Mouse (Mus musculus): Measurements from ENCODE around the gene Syk. TPM values are rescaled to one million over a fixed set of nuclear protein-coding genes. Genes with fewer than 3 reads are reported as not detected.

Syk gene
- polyA plus RNA-seq, 1 experiment from 2014 or later: 2.9 TPM

- Histone ChIP-seq H3K36me3 (ENCODE audit: control insufficient read depth, insufficient read depth, low read length) (no peaks in the 10 kb centered on the region), H3K4me3 (ENCODE audit: low read length) (no peak overlapping the region), H3K4me1 (ENCODE audit: control insufficient read depth, insufficient read depth, low read length) (no peaks in the 10 kb centered on the region), H3K9me3 (ENCODE audit: control insufficient read depth, low read length) (no peaks in the 10 kb centered on the region), H3K4me2 (ENCODE audit: low read depth, low read length) (no peak overlapping the region), H3K27me3 (replicated peaks; ENCODE audit: control insufficient read depth, insufficient read depth, low read length) (no peaks in the 10 kb centered on the region; the same call in 1 of the 2 replicates), H3K9ac (ENCODE audit: low read depth, low read length) (no peak overlapping the region), H3K27ac (ENCODE audit: low read length) (no peak overlapping the region)
- ATAC-seq: no peak
- 80% methylated on average over 6 of the region's 6 CpGs for WGBS
Measured at GRCm38 (mm10) chr13:52575483-52575882, 7.5 kb upstream of the Syk start.

- Histone ChIP-seq H3K9me3 (ENCODE audit: control insufficient read depth, low read length) (no peaks in the 10 kb centered on the region), H3K4me2 (ENCODE audit: low read depth, low read length) (no peak overlapping the region), H3K36me3 (ENCODE audit: control insufficient read depth, insufficient read depth, low read length) (no peaks in the 10 kb centered on the region), H3K4me1 (ENCODE audit: control insufficient read depth, insufficient read depth, low read length) (no peaks in the 10 kb centered on the region), H3K27ac (ENCODE audit: low read length) (no peak overlapping the region), H3K4me3 (ENCODE audit: low read length) (no peak overlapping the region), H3K27me3 (replicated peaks; ENCODE audit: control insufficient read depth, insufficient read depth, low read length) (no peaks in the 10 kb centered on the region; the same call in 1 of the 2 replicates), H3K9ac (ENCODE audit: low read depth, low read length) (no peak overlapping the region)
- ATAC-seq: no peak
- WGBS: 69% methylated on average over 7 of the region's 7 CpGs
Measured at GRCm38 (mm10) chr13:52576021-52576614, 6.9 kb upstream of the Syk start.

- Histone ChIP-seq H3K4me1 (ENCODE audit: control insufficient read depth, insufficient read depth, low read length) (no peaks in the 10 kb centered on the region), H3K27ac (ENCODE audit: low read length) (no peak overlapping the region), H3K4me2 (ENCODE audit: low read depth, low read length) (no peak overlapping the region), H3K9ac (ENCODE audit: low read depth, low read length) (no peak overlapping the region), H3K4me3 (ENCODE audit: low read length) (no peak overlapping the region), H3K36me3 (ENCODE audit: control insufficient read depth, insufficient read depth, low read length) (no peaks in the 10 kb centered on the region), H3K9me3 (ENCODE audit: control insufficient read depth, low read length) (no peaks in the 10 kb centered on the region), H3K27me3 (replicated peaks; ENCODE audit: control insufficient read depth, insufficient read depth, low read length) (no peaks in the 10 kb centered on the region; the same call in 1 of the 2 replicates)
- ATAC-seq: no peak
- WGBS: 44% methylated on average over 10 of the region's 10 CpGs
Measured at GRCm38 (mm10) chr13:52576841-52577240, 6.1 kb upstream of the Syk start.

GRCm38 (mm10) chr13:52577326-52577920 is 5.5 kb upstream of the Syk start:
- Histone ChIP-seq H3K4me1 (ENCODE audit: control insufficient read depth, insufficient read depth, low read length) (no peaks in the 10 kb centered on the region), H3K27me3 (replicated peaks; ENCODE audit: control insufficient read depth, insufficient read depth, low read length) (no peaks in the 10 kb centered on the region; the same call in 1 of the 2 replicates), H3K36me3 (ENCODE audit: control insufficient read depth, insufficient read depth, low read length) (no peaks in the 10 kb centered on the region), H3K4me2 (ENCODE audit: low read depth, low read length) (no peak overlapping the region), H3K9ac (ENCODE audit: low read depth, low read length) (no peak overlapping the region), H3K4me3 (ENCODE audit: low read length) (no peak overlapping the region), H3K27ac (ENCODE audit: low read length) (no peak overlapping the region), H3K9me3 (ENCODE audit: control insufficient read depth, low read length) (no peaks in the 10 kb centered on the region)
- no peak for ATAC-seq
- 56% methylated on average over 3 of the region's 3 CpGs for WGBS

DNA sequence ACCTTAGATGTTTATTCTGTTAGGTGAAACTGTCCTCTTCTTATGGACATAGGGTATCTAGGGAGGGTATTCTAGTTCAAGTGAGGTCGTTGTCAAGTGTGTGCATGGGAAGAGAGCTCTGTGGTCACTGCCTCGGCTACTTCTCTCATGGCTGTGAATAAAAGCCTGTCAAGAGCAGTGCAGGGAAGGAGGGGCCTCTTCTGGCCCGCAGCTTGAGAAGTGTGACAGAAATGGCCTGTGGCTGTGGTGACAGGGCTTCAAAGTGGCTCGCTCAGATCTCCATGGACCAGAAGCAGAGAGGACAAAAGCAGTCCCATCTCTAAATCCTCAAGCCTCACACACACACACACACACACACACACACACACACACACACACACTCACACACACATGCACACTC is 5.0 kb upstream of the Syk start:
- no peaks in the 10 kb centered on the region for H3K9me3 ChIP-seq (ENCODE audit: control insufficient read depth, low read length)
- H3K9ac ChIP-seq (ENCODE audit: low read depth, low read length): no peak overlapping the region
- no peaks in the 10 kb centered on the region; the same call in 1 of the 2 replicates for H3K27me3 ChIP-seq (replicated peaks; ENCODE audit: control insufficient read depth, insufficient read depth, low read length)
- WGBS: 40% methylated on average over 4 of the region's 4 CpGs
- no peak overlapping the region for H3K4me3 ChIP-seq (ENCODE audit: low read length)
- peaks cover 4% of the 10 kb centered on the region; the same call in 1 of the 2 replicates for H3K4me1 ChIP-seq (ENCODE audit: control insufficient read depth, insufficient read depth, low read length)
- H3K4me2 ChIP-seq (ENCODE audit: low read depth, low read length): no peak overlapping the region
- H3K36me3 ChIP-seq (ENCODE audit: control insufficient read depth, insufficient read depth, low read length): no peaks in the 10 kb centered on the region
- ATAC-seq: no peak
- H3K27ac ChIP-seq (ENCODE audit: low read length): no peak overlapping the region

DNA sequence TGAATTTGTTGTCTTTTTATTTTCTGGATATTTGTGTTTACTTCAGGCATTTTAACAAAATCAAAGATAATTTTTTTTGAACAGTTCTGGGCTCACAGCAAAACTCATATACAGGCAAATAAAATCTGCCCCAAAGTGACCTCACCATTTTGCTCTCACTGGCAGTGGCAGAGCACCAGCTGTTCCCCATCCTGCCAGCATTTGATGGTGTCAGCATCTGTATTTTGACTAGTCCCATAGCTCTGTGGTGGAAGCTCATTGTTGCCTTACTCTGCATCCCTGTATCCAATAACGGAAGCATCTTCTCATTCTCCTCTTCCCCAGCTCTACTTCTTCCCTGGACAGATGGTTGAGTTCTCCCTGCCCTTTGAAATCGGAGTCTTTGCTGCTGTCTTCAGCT is 4.2 kb upstream of the Syk start:
- Histone ChIP-seq H3K27me3 (replicated peaks; ENCODE audit: control insufficient read depth, insufficient read depth, low read length) (no peaks in the 10 kb centered on the region; the same call in 1 of the 2 replicates), H3K36me3 (ENCODE audit: control insufficient read depth, insufficient read depth, low read length) (no peaks in the 10 kb centered on the region), H3K4me1 (ENCODE audit: control insufficient read depth, insufficient read depth, low read length) (peaks cover 4% of the 10 kb centered on the region; the same call in 1 of the 2 replicates), H3K4me3 (ENCODE audit: low read length) (no peak overlapping the region), H3K4me2 (ENCODE audit: low read depth, low read length) (no peak overlapping the region), H3K9me3 (ENCODE audit: control insufficient read depth, low read length) (no peaks in the 10 kb centered on the region), H3K9ac (ENCODE audit: low read depth, low read length) (no peak overlapping the region), H3K27ac (ENCODE audit: low read length) (no peak overlapping the region)
- no peak for ATAC-seq
- WGBS: 73% methylated on average over 2 of the region's 2 CpGs

- ATAC-seq: peak; percentile 30
- WGBS: 23% methylated on average over 9 of the region's 9 CpGs
- H3K4me2 ChIP-seq (ENCODE audit: low read depth, low read length): peak overlapping the region; percentile 89
Measured at GRCm38 (mm10) chr13:52582506-52582877, 481 bp upstream of the Syk start.

DNA sequence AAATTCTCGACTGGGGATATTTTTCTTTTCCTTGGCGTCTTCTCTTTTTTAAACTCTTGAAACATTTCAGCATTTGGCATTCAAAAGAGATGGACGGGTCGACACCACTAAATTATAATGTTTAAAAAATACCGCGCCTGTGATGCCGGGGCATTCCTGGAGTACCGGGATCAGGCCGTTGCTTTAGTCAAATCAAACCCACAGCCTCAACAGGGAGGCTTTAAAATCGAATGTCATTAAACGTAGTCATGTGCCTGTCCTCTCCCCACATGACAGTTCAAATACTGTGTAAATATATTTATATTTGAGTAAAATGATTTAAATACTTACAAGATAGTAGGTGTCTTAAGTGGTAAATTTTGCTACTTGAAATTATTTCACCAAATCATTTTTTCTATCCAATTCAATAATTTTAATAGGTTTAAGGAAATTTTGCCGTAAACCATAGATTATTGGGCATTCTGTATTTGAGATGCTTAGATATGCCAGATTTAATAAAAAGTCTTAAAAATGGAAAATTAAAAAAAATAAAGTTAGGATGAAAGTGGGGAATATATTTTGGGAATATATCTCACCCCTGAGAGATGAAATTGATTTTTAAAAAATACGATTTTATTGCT is 1.1 kb downstream of the Syk start:
- 23% methylated on average over 13 of the region's 13 CpGs for WGBS
- no peak for ATAC-seq
- H3K27ac ChIP-seq (ENCODE audit: low read length): no peak overlapping the region
- H3K36me3 ChIP-seq (ENCODE audit: control insufficient read depth, insufficient read depth, low read length): no peaks in the 10 kb centered on the region
- peak overlapping the region; percentile 89 for H3K4me2 ChIP-seq (ENCODE audit: low read depth, low read length)
- no peaks in the 10 kb centered on the region for H3K27me3 ChIP-seq (replicated peaks; ENCODE audit: control insufficient read depth, insufficient read depth, low read length)
- H3K9me3 ChIP-seq (ENCODE audit: control insufficient read depth, low read length): no peaks in the 10 kb centered on the region
- peaks cover 4% of the 10 kb centered on the region; the same call in 1 of the 2 replicates for H3K4me1 ChIP-seq (ENCODE audit: control insufficient read depth, insufficient read depth, low read length)
- H3K4me3 ChIP-seq (ENCODE audit: low read length): peak overlapping the region; percentile 64
- no peak overlapping the region for H3K9ac ChIP-seq (ENCODE audit: low read depth, low read length)

More at GRCm38 (mm10) chr13:52582506-52582877, 481 bp upstream of the Syk start:
- peak overlapping the region; percentile 64 for H3K4me3 ChIP-seq (ENCODE audit: low read length)
- H3K9ac ChIP-seq (ENCODE audit: low read depth, low read length): peak overlapping the region; percentile 70
- no peaks in the 10 kb centered on the region; the same call in 1 of the 2 replicates for H3K27me3 ChIP-seq (replicated peaks; ENCODE audit: control insufficient read depth, insufficient read depth, low read length)
- H3K9me3 ChIP-seq (ENCODE audit: control insufficient read depth, low read length): no peaks in the 10 kb centered on the region
- no peaks in the 10 kb centered on the region for H3K36me3 ChIP-seq (ENCODE audit: control insufficient read depth, insufficient read depth, low read length)
- peaks cover 4% of the 10 kb centered on the region; the same call in 1 of the 2 replicates for H3K4me1 ChIP-seq (ENCODE audit: control insufficient read depth, insufficient read depth, low read length)
- H3K27ac ChIP-seq (ENCODE audit: low read length): peak overlapping the region; percentile 70; the same call in 1 of the 2 replicates

GRCm38 (mm10) chr13:52584654-52585455 is 1.9 kb downstream of the Syk start:
- Histone ChIP-seq H3K4me2 (ENCODE audit: low read depth, low read length) (no peak overlapping the region), H3K36me3 (ENCODE audit: control insufficient read depth, insufficient read depth, low read length) (no peaks in the 10 kb centered on the region)
- 73% methylated on average over 17 of the region's 17 CpGs for WGBS

More at GRCm38 (mm10) chr13:52584654-52585455, 1.9 kb downstream of the Syk start:
- Histone ChIP-seq H3K4me3 (ENCODE audit: low read length) (no peak overlapping the region), H3K4me1 (ENCODE audit: control insufficient read depth, insufficient read depth, low read length) (peaks cover 4% of the 10 kb centered on the region; the same call in 1 of the 2 replicates), H3K27me3 (replicated peaks; ENCODE audit: control insufficient read depth, insufficient read depth, low read length) (no peaks in the 10 kb centered on the region), H3K27ac (ENCODE audit: low read length) (no peak overlapping the region), H3K9me3 (ENCODE audit: control insufficient read depth, low read length) (no peaks in the 10 kb centered on the region), H3K9ac (ENCODE audit: low read depth, low read length) (no peak overlapping the region)
- no peak for ATAC-seq
